Mouse (Mus musculus) cerebellum, adult 2 months (tissue): ENCODE data around the gene Acan.

ENCODE experiments used
- CTCF ChIP-seq: fragments of 200-500 bp; IDR thresholded peaks from 2 replicates; pipeline ENCODE4 v1.5.1; 2011; ENCODE audit warnings: low read depth, mild to moderate bottlenecking, control low read depth, low read length, moderate library complexity, borderline replicate concordance; ENCODE audit not compliant: insufficient read depth
- POLR2A ChIP-seq: fragments of 200-500 bp; IDR thresholded peaks from 2 replicates; pipeline ENCODE4 v1.6.1; 2011; ENCODE audit warnings: low read length, control low read depth, borderline replicate concordance; ENCODE audit not compliant: insufficient read depth

GRCm38 (mm10) chr7:79029138-79029537 lies 24.1 kb upstream of the Acan start:
- TF ChIP-seq POLR2A = no peak
- TF ChIP-seq CTCF = no peak
